Mouse (Mus musculus): ENCODE results near the gene Gm11111. TPM values are rescaled to one million over a fixed set of nuclear protein-coding genes. Genes with fewer than 3 reads are reported as not detected.
"Not testable (repeated sequence)": the region's sequence is repeated elsewhere in the genome, so short reads cannot be mapped to it uniquely, and the experiment has no call there.

Gm11111 gene
- total RNA-seq (2021) = not detected
- long read RNA-seq, experiment 1 = 0 reads
- long read RNA-seq, experiment 2 = 0 reads

- DNase-seq (ENCODE audit: low spot score) = no peak
Observed at GRCm38 (mm10) chr5:98552395-98552794, at the start of gene Gm11111. Gene Gm11111 (plus strand): TSS chr5:98552695.

DNA sequence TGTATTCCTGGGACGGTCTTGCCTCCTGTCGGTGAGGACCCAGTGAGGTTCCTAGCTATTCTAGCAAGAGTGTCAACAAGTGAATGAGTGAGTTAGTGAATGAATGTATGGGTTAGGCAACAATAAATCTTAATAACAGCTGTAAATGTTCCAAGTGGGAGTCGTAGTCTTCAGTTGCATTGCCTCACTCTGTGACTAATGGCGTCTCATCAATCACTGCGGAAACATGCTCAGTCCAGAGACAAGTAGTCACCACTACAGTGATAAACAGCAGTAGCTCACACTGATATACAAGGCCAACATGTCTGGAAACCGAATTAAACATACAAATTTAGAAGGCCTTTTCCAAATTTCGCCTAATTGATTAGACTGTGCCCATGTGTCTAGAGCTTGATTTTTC lies 36.3 kb upstream of the Gm11111 start:
- DNase-seq (ENCODE audit: low spot score) = no peak

- DNase-seq (ENCODE audit: low spot score) = no peak
Observed at GRCm38 (mm10) chr5:98520118-98520517, 32.4 kb upstream of the Gm11111 start.

DNA sequence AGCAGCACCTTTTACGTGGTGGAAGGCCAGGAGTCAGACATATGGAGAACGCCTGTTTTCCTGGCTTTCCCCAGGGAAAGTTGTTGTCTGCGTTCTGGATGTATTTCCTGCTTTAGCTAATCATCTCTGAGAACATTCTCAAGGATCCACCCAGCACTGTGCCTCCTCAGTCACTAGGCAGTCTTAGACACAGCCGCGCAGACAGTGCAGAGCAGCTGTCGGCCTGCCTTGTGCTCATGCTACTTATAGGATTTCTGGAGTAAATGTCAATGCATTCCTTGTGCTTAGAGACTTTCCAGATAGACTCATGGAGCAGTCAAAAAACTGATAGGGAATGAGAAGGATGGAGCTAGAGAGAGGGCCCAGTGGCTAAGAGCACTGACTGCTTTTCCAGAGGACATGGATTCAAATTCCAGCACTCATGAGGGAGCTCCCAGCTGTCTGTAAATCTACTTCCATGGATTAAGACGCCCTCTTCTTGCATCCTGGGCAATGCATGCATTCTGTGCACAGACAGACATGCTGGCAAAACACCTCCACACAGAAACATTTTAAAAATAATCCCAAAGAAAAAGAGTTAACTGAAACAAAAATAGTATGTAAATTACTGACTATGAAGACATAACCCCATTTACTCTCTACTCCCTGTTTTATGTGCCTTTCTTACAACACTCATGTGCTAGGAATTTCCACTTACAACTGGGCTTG lies 30.1 kb upstream of the Gm11111 start:
- DNase-seq (ENCODE audit: low spot score) = no peak

DNA sequence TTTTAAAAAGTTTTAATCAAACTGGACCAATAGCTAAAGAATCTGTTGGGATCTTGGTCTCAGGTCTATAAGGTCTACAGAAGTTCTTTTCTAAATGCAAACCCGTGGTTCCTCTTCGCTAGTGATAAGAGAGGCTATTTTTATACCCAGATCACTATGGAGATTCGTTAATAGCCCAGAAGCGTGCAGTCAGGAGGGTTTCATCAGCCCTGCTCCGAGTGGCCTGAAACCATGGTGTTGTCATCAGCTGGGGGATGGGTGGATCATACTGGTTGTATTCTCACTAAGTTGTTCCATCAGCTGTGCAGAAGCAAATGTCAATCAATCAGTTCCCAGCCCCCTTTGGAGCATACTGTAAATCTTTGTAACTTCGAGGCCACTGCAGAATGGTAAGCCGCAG lies 29.4 kb upstream of the Gm11111 start:
- DNase-seq (ENCODE audit: low spot score) = no peak

DNA sequence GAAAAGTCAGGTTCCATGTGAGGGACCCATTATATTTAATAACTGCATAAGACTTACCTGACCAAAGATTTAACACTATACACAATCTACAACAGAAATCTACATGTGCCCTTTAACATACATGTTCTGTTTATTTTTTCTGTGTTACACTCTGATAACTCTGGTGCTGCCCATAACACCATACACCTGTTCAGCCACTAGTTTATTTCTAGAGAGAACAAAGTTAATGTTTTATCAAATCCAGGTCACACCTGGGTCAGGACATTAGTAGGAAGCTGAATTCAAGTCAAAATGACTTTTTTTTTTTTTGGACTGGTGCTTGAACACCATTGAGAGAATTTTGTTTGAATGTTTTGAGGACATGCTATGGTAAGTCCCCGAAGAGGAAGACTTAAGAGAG lies 28.7 kb upstream of the Gm11111 start:
- DNase-seq (ENCODE audit: low spot score) = no peak

GRCm38 (mm10) chr5:98541333-98541732 lies 11.2 kb upstream of the Gm11111 start:
- DNase-seq (ENCODE audit: low spot score) = no peak

GRCm38 (mm10) chr5:98550285-98550684 lies 2.2 kb upstream of the Gm11111 start:
- DNase-seq (ENCODE audit: low spot score) = no peak

DNA sequence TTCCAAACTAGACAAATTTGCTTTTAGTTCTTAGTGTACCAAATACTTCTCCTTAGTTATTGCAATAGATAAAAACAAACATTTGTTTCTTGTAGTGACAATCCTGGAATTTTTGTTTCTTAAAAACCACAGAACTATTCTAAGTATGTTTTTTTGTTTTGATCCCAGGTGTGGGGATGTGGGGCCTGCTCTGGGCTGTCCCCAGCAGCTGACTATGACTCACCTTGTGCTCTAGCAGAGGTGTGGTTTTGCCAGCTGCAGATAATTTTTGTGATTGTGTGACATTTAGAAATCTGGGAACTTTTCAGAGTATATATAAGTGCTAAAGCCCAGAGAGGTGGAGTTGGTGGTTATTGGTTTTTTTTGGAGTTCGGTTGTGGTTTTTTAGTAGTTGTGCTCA lies 1.6 kb upstream of the Gm11111 start:
- no peak for DNase-seq (ENCODE audit: low spot score)

GRCm38 (mm10) chr5:98552811-98553601 lies 511 bp downstream of the Gm11111 start:
- no peak for DNase-seq (ENCODE audit: low spot score)

DNA sequence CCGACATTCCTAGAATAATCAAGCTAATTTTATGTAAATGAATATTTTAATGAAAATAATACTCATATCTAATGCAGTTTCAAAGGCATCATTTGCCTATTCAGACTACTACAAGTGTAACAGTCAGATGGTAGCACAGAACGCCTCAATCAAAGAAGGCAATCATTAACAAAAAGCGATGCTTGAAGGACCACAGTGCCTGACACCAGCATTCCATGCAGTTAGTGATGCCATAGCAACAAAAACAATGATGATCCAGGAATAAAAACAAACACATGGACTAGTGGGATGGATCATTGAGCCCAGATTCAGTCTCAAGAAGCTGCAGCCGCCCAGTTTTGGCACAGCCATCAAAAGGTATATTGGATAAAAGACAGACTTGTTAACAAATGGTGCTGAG lies 8.8 kb downstream of the Gm11111 start:
- DNase-seq (ENCODE audit: low spot score) = no peak

GRCm38 (mm10) chr5:98562806-98563205 lies 10.3 kb downstream of the Gm11111 start:
- DNase-seq (ENCODE audit: low spot score) = no peak

DNA sequence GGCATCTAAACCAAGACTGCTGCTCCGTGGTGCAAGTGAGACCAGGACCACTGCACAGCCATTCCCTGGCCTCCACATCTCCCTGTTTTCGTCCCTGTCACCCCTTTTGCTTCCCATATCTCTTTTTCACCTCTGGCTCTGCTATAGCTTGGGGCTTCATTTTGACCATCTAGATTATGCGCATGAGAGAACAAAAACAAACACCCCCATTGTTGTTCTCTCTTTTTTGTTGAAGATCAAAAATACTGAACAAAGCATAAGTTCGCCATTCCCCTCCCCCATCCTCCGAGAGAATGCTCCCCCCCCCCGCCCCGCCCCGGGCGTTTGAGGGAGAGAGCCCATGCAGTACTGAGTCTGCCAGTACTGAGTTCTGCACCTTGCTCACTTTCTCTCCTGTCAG lies 11.3 kb downstream of the Gm11111 start:
- DNase-seq (ENCODE audit: low spot score) = no peak

DNA sequence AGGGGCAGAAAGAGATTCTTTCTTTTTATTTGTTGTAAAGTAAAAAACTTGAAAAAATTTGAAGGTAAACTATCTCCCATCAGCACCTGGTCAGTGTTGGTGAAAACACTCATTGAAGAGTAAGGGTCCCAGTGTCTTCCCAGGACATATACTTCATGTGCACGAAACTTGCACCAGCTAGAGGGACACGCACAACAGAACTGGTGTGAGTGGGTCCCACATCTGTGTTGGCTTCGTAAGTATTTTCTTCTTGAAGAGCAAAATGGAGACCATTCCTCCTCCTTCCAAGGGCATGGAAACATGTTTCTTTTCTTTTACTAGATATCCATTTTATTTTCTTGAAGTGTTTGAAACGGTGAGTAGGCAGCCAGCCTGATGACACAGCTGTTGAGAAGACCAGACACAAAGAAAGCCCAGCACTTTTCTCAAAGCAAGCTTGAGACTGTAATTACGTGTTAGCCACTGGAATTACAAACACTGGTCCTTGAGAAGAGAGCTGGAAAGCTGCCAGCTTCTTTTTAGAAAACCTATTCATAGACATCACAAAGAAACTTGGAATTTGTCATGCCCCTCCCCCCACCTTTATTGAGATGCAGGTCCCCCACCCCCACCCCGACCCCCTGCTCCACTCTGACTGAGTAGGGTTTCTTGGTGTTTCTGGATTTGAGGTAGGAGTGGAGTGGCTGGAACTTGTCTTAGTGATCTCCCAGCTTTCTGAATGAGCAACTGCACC lies 14.1 kb downstream of the Gm11111 start:
- DNase-seq (ENCODE audit: low spot score) = no peak

DNA sequence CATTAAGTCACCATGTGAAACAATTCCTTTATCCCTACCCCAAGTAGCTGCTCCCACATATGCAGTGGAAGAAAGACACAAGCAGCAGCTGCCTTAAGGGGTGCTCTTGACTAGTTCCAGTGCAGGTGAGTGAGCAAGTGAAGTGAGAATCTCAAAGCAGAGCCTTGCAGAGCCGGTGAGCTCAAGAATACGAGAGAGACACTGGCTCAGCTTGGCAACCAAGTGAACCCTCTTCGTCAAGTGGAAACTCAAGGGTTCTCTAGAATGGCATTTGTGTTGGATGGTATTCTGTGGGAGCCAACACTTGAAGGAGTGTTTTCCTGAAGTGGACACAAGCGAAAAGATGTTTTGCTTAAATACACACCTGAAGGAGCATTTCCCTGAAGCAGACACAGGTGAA lies 16.0 kb downstream of the Gm11111 start:
- DNase-seq (ENCODE audit: low spot score) = no peak

DNA sequence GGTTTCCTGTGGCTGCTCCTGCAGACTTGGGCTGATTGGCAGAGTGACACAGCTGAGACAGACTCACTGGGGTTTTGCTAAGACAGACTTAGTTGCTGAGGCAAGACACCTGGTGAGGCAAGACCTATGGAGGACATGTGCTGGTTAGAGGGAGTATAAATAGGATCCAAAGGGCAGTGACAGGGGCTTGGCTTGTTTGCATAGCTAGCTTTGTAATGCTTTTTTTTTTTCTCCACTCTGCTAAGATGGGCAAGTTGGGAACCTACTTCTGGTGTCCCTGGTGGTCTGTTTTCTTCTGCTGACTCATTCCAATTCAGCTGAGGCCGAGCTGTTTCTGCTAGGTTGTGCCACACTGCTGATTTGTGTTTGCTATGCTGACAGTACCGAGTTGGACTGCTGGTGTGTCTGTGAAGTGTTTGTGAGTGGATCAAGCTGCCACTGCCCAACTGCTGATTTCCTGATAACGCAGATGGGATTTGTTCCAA lies 16.6 kb downstream of the Gm11111 start:
- DNase-seq (ENCODE audit: low spot score) = no peak

- no peak for DNase-seq (ENCODE audit: low spot score)
Observed at GRCm38 (mm10) chr5:98572392-98572791, 19.9 kb downstream of the Gm11111 start.

DNA sequence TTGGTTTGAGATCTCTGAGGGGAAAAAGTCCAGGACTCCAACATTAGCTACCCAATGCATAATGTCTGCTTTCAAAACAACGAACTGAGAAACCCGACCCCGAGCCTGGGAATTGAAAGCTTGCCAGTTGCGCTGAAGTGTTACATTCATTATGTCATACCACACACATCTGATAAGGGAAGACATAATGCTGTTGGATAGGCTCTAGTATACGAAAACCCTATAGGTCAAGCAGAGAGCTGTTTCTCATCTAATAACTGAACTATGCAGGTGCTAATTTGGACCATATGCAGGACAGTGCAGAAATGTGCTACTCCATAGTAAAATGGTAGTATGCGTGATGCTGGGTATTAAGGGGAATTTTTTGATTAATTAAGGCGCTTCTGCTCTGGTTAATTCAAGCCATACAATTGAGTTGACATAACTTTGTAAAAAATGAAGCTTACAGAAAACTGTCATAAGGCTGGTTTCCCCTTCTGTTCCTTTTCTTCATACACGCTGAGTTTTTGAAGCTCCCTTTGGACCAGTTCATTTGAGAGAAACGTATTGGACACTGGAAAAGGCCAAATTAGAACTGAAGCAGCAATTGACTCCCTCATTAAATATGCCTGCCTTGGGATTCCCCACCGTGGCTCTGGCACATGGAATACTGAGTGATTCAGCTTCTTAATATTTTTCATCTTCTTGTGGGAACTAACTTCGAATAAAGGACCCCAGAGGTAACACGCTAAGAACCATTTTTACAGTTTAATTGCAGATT lies 22.4 kb downstream of the Gm11111 start:
- no peak for DNase-seq (ENCODE audit: low spot score)

DNA sequence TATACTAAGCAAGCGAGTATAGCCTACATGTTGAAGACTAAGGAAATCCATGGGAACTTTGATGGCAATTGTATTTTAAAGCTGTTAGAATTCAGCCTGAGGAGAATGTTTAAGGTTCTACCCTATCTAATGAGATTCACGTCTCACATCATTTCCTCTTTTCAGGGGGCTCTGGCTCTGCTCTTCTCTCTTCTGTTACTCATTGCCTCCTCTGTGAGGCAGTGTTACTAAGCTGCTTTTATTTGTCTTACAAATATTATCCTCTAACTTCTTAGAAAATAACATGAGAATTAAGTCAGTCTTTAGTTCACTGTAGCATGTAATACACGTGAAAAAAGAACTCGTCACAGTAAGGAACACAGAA lies 23.0 kb downstream of the Gm11111 start:
- no peak for DNase-seq (ENCODE audit: low spot score)

GRCm38 (mm10) chr5:98576538-98576937 lies 24.0 kb downstream of the Gm11111 start:
- not testable (repeated sequence) for DNase-seq (ENCODE audit: low spot score)

- no peak for DNase-seq (ENCODE audit: low spot score)
Observed at GRCm38 (mm10) chr5:98578398-98578797, 25.9 kb downstream of the Gm11111 start.

Data from gastrocnemius, adult 18-20 months (tissue).